Mouse (Mus musculus) heart, postnatal 0 days (tissue): ENCODE data around the gene Hdhd3.

Experiments used
- CTCF ChIP-seq: IDR thresholded peaks from 2 replicates; pipeline ENCODE4 v1.5.1; 2016; ENCODE audit warnings: antibody characterized with exemption, control low read depth, low read depth
- EP300 ChIP-seq: IDR thresholded peaks from 2 replicates; pipeline ENCODE4 v1.6.1; 2016; ENCODE audit warnings: antibody characterized with exemption, low read depth

DNA sequence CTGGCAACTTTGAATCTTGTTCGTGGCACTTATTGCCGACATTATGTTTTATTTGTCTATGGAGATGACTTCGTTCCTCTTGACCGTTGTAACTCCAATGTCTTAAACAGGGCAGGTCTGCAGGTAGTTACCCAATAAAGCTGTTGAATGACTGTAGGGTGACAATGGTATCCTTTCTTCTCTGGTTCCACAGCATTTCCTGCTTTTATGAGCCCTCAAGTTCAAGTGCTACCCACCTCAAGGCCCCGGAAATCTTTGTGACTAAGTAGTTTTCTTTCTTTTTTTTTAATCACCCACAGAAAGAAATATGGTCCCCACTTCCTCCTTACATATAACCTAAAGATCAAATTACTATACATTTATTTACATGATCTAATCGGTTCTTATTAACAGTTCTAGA, 27.5 kb downstream of the Hdhd3 start:
- TF ChIP-seq CTCF = no peak
- TF ChIP-seq EP300 = no peak
